Mouse (Mus musculus) C2C12 (cell line): ENCODE measurements around the gene Mybpc3. TPM values are rescaled to one million over a fixed set of nuclear protein-coding genes. Genes with fewer than 3 reads are reported as not detected.

Experiments
- H3K27me3 ChIP-seq: one replicate; pipeline ENCODE4 v1.6.1; 2011; ENCODE audit not compliant: control insufficient read depth, insufficient read depth, insufficient read length
- H3K36me3 ChIP-seq: one replicate; pipeline ENCODE4 v1.6.1; 2011; ENCODE audit not compliant: control insufficient read depth, insufficient read depth
- H3K4me3 ChIP-seq: one replicate; pipeline ENCODE4 v1.5.1; 2011; ENCODE audit warnings: mild to moderate bottlenecking, control low read depth; ENCODE audit not compliant: poor library complexity, insufficient read depth, severe bottlenecking
- H3K79me2 ChIP-seq: one replicate; pipeline ENCODE4 v1.6.1; 2011; ENCODE audit not compliant: control insufficient read depth, insufficient read depth
- H3K79me3 ChIP-seq: one replicate; pipeline ENCODE4 v1.6.1; 2011; ENCODE audit warnings: low read depth, control low read depth
- H3ac ChIP-seq: one replicate; pipeline ENCODE3; 2011; ENCODE audit warnings: low read depth; ENCODE audit not compliant: control insufficient read depth, insufficient read length
- CEBPB ChIP-seq: IDR thresholded peaks from one replicate; pipeline ENCODE4 v1.6.1; 2011; ENCODE audit warnings: low read depth, mild to moderate bottlenecking, control low read depth, moderate library complexity
- CTCF ChIP-seq: IDR thresholded peaks from one replicate; pipeline ENCODE4 v1.5.1; 2011; ENCODE audit not compliant: control insufficient read depth, insufficient read depth, insufficient read length
- FOSL1 ChIP-seq: IDR thresholded peaks from one replicate; pipeline ENCODE4 v1.8.0; 2011; ENCODE audit warnings: mild to moderate bottlenecking, low read length; ENCODE audit not compliant: poor library complexity, insufficient read depth, severe bottlenecking
- MAX ChIP-seq: IDR thresholded peaks from one replicate; pipeline ENCODE4 v1.6.1; 2011; ENCODE audit warnings: mild to moderate bottlenecking, control low read depth
- MYOD1 ChIP-seq: IDR thresholded peaks from one replicate; pipeline ENCODE4 v1.6.1; 2011; ENCODE audit warnings: low read depth; ENCODE audit not compliant: control insufficient read depth, insufficient read length
- MYOG ChIP-seq: IDR thresholded peaks from one replicate; pipeline ENCODE4 v1.6.1; 2011; ENCODE audit not compliant: control insufficient read depth, insufficient read length; ENCODE audit errors: extremely low read depth
- USF1 ChIP-seq: IDR thresholded peaks from one replicate; pipeline ENCODE4 v1.6.1; 2011; ENCODE audit warnings: low read depth, mild to moderate bottlenecking, control low read depth, moderate library complexity
- polyA plus RNA-seq: library from polyadenylated mRNA; unstranded; fragments of >200 nt; fragmentation: generic; extraction: Trizol; gene quantifications from one replicate; pipeline ENCODE4 v1.2.1, GENCODE M21; 2012; ENCODE audit warnings: missing spikeins

Mybpc3 gene
- polyA plus RNA-seq, 1 experiment = not detected

DNA sequence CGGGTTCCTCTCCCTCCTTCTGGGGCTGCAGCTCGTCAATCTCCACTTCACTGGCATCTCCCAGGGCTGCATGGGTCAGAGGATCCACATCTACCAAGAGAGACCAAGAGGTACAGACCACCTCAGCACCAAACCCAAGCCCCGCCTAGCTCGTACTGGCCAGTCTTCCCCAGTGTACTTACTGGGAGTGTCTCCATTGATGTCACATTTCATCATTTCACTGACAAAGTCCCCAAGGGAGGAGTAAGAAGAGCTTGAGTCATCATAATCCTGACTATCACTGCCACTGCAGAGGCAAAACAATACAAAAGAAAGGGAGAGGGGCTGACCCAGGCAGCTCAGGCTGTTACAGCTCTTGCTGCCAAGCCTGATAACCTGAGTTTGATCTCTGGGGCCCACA is 49.7 kb downstream of the Mybpc3 start:
- H3K79me3 ChIP-seq = no peaks in the 10 kb centered on the region
- H3K36me3 ChIP-seq = peaks cover 34% of the 10 kb centered on the region
- H3K4me3 ChIP-seq = no peak overlapping the region
- no peak overlapping the region for H3ac ChIP-seq
- no peaks in the 10 kb centered on the region for H3K27me3 ChIP-seq
- TF ChIP-seq MAX (no peak), MYOD1 (no peak), CTCF (no peak), USF1 (no peak), CEBPB (no peak), MYOG (no peak)
- no peaks in the 10 kb centered on the region for H3K79me2 ChIP-seq

DNA sequence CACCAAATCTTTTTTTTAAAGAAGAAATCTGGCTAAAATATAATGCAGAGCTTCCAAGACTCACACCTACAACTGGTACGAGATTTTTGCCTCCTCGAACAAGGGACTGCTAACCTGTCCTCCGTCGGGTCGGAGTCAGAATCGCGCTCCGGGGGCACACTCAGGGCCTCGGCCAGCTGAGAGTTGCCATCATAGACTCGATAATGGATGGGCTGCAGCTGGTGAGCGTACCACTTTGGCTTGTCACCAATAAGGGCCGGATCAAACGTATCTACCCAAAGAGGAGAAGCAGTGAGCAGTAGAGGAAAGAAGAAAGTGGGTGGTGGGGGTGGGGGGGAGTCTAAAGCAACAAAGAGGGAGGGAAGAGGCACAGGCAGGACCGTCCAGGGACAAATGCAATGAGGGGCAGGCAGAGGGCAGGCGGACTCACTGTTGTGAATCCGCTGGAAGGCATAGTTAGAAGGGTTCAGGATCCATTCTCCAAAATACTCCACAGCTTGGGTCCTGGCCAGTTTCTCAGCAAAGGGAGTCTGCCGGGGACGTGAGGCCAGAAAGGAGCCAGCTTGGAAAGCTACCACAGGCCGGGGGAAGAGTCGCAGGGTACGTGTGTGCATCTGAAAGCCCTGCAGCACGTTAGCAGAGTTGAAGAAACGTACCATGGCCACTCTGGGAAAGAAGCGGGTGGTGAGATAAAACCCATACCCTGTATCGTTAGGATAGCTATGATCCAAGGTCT is 51.8 kb downstream of the Mybpc3 start:
- Histone ChIP-seq H3K27me3 (no peaks in the 10 kb centered on the region), H3ac (no peak overlapping the region), H3K4me3 (no peak overlapping the region), H3K36me3 (peaks cover 28% of the 10 kb centered on the region), H3K79me2 (no peaks in the 10 kb centered on the region), H3K79me3 (no peaks in the 10 kb centered on the region)
- no peak for TF ChIP-seq USF1
- TF ChIP-seq CTCF = no peak
- no peak for TF ChIP-seq FOSL1

DNA sequence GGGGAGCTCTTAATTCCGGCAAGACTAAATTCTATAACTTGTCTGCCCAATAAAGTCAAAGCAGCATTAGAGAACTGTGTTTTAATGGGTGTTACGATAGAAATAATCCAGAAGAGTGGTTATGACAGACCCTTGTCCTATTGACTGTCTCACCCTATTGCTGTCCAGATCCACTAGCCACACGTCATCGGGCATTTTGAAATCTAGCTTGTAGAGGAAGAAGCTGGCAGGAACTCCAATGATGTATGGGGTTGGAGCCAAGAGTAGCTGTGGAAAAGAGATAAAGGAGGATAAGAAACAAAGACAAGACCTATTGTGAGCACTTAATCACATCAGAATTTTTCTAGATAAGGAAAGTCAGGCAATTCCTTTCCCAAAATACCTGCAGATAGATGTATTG is 57.5 kb downstream of the Mybpc3 start:
- no peaks in the 10 kb centered on the region for H3K79me3 ChIP-seq
- H3K4me3 ChIP-seq = no peak overlapping the region
- H3ac ChIP-seq = no peak overlapping the region
- no peaks in the 10 kb centered on the region for H3K79me2 ChIP-seq
- H3K27me3 ChIP-seq = no peaks in the 10 kb centered on the region
- H3K36me3 ChIP-seq = peaks cover 17% of the 10 kb centered on the region
- no peak for TF ChIP-seq MYOG
- no peak for TF ChIP-seq USF1
- no peak for TF ChIP-seq CEBPB
- no peak for TF ChIP-seq MYOD1
- TF ChIP-seq MAX = no peak
- no peak for TF ChIP-seq CTCF
- no peak for TF ChIP-seq FOSL1

DNA sequence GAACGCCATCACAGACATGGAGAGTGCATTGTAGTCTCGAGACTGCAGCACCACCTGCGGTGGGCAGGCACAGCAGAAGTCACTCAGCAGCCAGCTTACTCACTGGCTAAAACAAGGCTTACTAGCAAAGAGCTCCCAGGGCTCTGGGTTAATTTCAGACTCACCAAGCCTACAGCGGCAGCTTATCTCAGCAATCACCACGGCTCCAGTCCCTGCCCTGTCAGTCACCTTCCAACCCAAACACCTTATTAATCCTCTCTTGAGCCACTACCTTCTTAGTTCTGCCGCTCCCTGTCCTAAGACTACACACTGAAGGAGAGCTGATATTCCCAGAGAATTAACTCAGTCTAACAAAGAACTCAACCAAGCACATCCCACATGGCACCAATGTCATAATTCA is 58.3 kb downstream of the Mybpc3 start:
- H3K79me2 ChIP-seq = no peaks in the 10 kb centered on the region
- H3K27me3 ChIP-seq = no peaks in the 10 kb centered on the region
- H3ac ChIP-seq = no peak overlapping the region
- peaks cover 17% of the 10 kb centered on the region for H3K36me3 ChIP-seq
- no peak overlapping the region for H3K4me3 ChIP-seq
- TF ChIP-seq MYOG (no peak), MYOD1 (no peak), USF1 (no peak)
- no peaks in the 10 kb centered on the region for H3K79me3 ChIP-seq

DNA sequence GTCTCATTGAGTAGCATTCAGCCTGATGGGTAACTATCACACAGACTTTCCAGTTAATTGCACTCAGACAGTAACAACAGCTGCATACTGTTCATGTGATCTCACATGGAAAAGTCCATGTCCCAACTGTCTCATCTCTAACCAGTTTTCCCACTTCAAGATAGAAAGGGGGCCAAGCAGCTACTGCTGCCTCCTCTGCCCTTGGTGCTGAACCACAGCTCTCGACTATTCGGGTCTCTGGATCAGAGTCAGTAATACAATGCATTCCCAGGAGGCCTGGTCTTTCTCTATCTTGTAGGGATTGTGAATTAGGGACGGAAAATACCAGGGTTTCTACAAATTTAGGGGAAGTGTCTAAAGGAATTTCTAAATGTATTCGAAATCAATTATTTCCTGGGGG is 61.9 kb downstream of the Mybpc3 start:
- no peak for TF ChIP-seq USF1
- TF ChIP-seq MAX = no peak
- no peak for TF ChIP-seq MYOG
- TF ChIP-seq FOSL1 = no peak
- Histone ChIP-seq H3K79me2 (peaks cover 7% of the 10 kb centered on the region), H3ac (no peak overlapping the region), H3K4me3 (no peak overlapping the region), H3K79me3 (no peaks in the 10 kb centered on the region), H3K36me3 (peaks cover 9% of the 10 kb centered on the region), H3K27me3 (no peaks in the 10 kb centered on the region)

DNA sequence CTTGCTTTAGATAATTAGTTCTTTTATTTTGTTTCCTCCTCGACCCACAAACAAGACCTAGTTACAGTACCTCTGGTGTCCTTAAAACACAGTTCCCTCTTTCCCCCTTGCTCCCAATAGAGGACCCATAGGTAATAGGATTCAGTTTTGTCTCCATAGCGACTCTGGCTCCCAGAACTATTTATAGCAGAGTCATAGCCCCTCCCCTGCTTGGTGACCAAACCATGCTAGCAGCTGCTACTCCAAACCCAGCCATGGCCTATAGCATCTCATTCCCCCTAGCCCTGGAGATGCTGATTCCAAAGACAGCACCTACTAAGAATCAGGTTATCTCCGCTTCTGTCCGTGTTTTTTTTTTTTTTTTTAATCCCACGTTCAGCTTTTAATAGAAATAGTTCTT is 62.8 kb downstream of the Mybpc3 start:
- H3K79me3 ChIP-seq = no peaks in the 10 kb centered on the region
- H3K4me3 ChIP-seq = no peak overlapping the region
- H3ac ChIP-seq = no peak overlapping the region
- no peaks in the 10 kb centered on the region for H3K27me3 ChIP-seq
- peaks cover 7% of the 10 kb centered on the region for H3K79me2 ChIP-seq
- TF ChIP-seq FOSL1 (no peak), CTCF (no peak), CEBPB (no peak), MAX (no peak), MYOG (no peak), MYOD1 (no peak), USF1 (no peak)
- H3K36me3 ChIP-seq = peaks cover 5% of the 10 kb centered on the region
